Comparison of ENCODE assay signal across 10 mouse cellular contexts in the genomic region with DNA sequence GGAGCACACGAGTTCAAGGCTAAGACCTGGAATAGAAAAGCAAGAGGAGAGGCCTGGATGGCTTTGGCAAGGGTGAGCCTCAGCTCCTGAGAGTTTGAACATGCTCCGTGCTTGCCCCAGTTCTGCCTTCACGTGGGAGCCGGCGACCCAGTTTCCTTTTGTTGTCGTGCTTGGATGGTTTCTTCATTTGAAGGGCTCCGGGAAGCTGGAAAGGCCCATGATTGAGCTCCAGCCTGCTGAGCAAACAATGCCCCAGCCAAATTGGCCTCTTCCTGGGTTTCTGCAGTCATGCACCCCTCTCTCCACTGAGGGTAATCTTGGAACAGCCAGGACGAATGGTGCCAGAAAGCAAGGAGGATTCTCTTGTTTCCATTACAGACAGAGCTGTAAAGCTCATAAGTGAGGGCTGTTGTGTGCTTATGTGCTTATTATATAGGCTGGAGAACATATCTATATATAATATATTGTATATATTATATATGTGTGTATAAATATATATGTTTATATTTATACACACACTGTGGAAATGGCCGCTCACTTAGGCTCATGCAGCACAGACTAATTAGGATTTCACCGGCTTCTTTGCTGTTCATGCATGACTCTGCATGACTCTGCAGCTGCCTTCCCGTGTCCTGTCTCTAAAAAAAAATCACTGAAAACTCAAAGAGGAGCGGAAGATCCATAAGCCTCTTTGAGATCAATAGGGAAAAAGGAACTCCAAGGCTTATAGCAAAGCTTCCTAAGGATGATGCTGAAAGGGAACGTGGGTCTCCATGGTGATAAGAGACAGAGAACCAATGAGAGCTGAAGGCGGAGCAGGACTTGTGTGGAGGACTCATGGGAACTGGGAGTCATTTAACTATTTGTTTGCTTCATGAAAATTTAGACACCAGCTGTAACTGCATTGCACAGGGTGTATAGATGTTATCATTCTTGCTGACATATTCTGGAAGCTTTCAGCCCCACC. TPM values are rescaled to one million over a fixed set of nuclear protein-coding genes. Genes with fewer than 3 reads are reported as not detected.
DNase-seq lines count a peak whose midpoint lies in the region; ATAC-seq and TF ChIP-seq lines count a peak whose summit lies in the region.
"Had no signal": no experiment of that assay in that cellular context is flagged by ENCODE, and none has a peak within 500 bp of the region (broad histone marks: within the 10 kb centered on the region; RNA-seq: fewer than 3 reads in every experiment).

No protein-coding gene starts in this region.

- no peaks in the 10 kb centered on the region for H3K27me3 ChIP-seq in liver, postnatal 0 days (ENCODE audit: insufficient read depth, low read length)

- H3K9ac ChIP-seq in liver, postnatal 0 days (replicated peaks) = no peak overlapping the region

- no peaks in the 10 kb centered on the region for H3K36me3 ChIP-seq in liver, postnatal 0 days (replicated peaks; ENCODE audit: insufficient read depth, low read length)

- H3K4me1 ChIP-seq in liver, postnatal 0 days (ENCODE audit: insufficient read depth) = no peaks in the 10 kb centered on the region

- H3K27ac ChIP-seq in gastrocnemius, adult 2 months = peak overlapping the region; percentile 73
- H3K27ac ChIP-seq in liver, postnatal 0 days (ENCODE audit: low read depth) = no peak overlapping the region
- H3K27ac ChIP-seq: macrophage had no signal

- no peaks in the 10 kb centered on the region for H3K9me3 ChIP-seq in liver, postnatal 0 days (ENCODE audit: low read length)

- WGBS in liver, postnatal 0 days (ENCODE audit: insufficient replicate concordance) = 64% methylated on average over 14 of the region's 14 CpGs

- H3K4me3 ChIP-seq in gastrocnemius, adult 2 months = peak overlapping the region; percentile 4; the same call in 1 of the 2 replicates
- H3K4me3 ChIP-seq in liver, postnatal 0 days (ENCODE audit: low read depth, low read length) = no peak overlapping the region

- no peak for TF ChIP-seq CTCF in gastrocnemius, adult 2 months (IDR thresholded peaks at IDR 0.05)
- TF ChIP-seq CTCF in liver, postnatal 0 days (IDR thresholded peaks at IDR 0.05; ENCODE audit: low read depth) = no peak

- DNase-seq in gastrocnemius, adult 18-20 months (ENCODE audit: low spot score) = peak; percentile 65
- no peak for DNase-seq in gastrocnemius, postnatal 4 days (ENCODE audit: low spot score in 2 of 2)
- peak; percentile 88 for DNase-seq in cerebellum, adult 11-12 months
- peak; percentile 68 for DNase-seq in gastrocnemius, adult 2 months
- DNase-seq in left cerebral cortex, postnatal 14 days (ENCODE audit: low spot score in 2 of 2) = peak; percentile 73 to 87
- DNase-seq in right cerebral cortex, adult 2 months (ENCODE audit: low spot score in 2 of 2) = peak; percentile 75
- no peak for DNase-seq in liver, postnatal 0 days

- intact Hi-C loops in gastrocnemius, adult 2 months (cut with DNase I) = no loop called here
- intact Hi-C loops in left cerebral cortex, postnatal 14 days (cut with DNase I) = no loop called here

- ATAC-seq in liver, postnatal 0 days = no peak
- ATAC-seq in granulocyte monocyte progenitor cell, adult 5-6 weeks (replicated peaks; ENCODE audit: poor library complexity, severe bottlenecking) = no peak

- no peak overlapping the region for H3K4me2 ChIP-seq in liver, postnatal 0 days (ENCODE audit: low read depth, low read length)

- TF ChIP-seq EP300 in liver, postnatal 0 days (IDR thresholded peaks at IDR 0.05; ENCODE audit: low read depth) = no peak

RNA-seq across cellular contexts. Expression of a gene that starts 13.1 kb away (rescaled TPM):
- 1 to 10 TPM; 1.6 to 1.7 TPM for total RNA-seq in gastrocnemius, adult 18-20 months (2021)
- 1 to 10 TPM; 2.8 to 4.1 TPM for total RNA-seq in gastrocnemius, postnatal 4 days (2021)
- 1 to 10 TPM in 1 of 2 experiments, under 1 TPM in 1; 0.73 to 1.2 TPM for total RNA-seq in gastrocnemius, adult 2 months (2021)
- 100 to 1,000 TPM in 1 of 2 experiments, 10 to 100 TPM in 1; 97.4 to 107 TPM for total RNA-seq in left cerebral cortex, postnatal 14 days (2021)
- 0.07 and 0.11 TPM in 2 replicates for polyA plus RNA-seq in liver, postnatal 0 days (2015; fragmentation: Nextera tagmentation; extraction: Ambion mirVana)
- not detected in 2 replicates for total RNA-seq in granulocyte monocyte progenitor cell, adult 5-6 weeks (2014; fragmentation: Nextera tagmentation)
- 0.04 TPM in 1 of 2 replicates, not detected in the other for total RNA-seq in granulocyte monocyte progenitor cell, adult 5-6 weeks (2017)
- polyA plus RNA-seq: C2C12 had no signal

Comparison
In these comparisons a context has a peak if more than half of its experiments do, and no peak if none do; other contexts are left out.
1. DNase-seq: peak in gastrocnemius, adult 18-20 months (single experiment), cerebellum, adult 11-12 months (single experiment), gastrocnemius, adult 2 months (single experiment), left cerebral cortex, postnatal 14 days (2 of 2) and right cerebral cortex, adult 2 months (2 of 2); none in gastrocnemius, postnatal 4 days (0 of 2) and liver, postnatal 0 days (single experiment).
2. RNA of a gene that starts 13.1 kb away (total RNA-seq): 97.4 to 107 TPM in left cerebral cortex, postnatal 14 days; 2.8 to 4.1 TPM in gastrocnemius, postnatal 4 days, 1.6 to 1.7 TPM in gastrocnemius, adult 18-20 months, 0.73 to 1.2 TPM in gastrocnemius, adult 2 months and 0.04 TPM in granulocyte monocyte progenitor cell, adult 5-6 weeks; every median in the first group is over 10 times any median in the second.